Mouse (Mus musculus): ENCODE results near the gene Gm49403.

The Gm49403 gene

GRCm38 (mm10) chr19:8911810-8912209 is 28.1 kb downstream of the Gm49403 start:
- DNase-seq (ENCODE audit: low spot score): no peak

- no peak for DNase-seq (ENCODE audit: low spot score)
Observed at GRCm38 (mm10) chr19:8914212-8914611, 30.5 kb downstream of the Gm49403 start.

DNA sequence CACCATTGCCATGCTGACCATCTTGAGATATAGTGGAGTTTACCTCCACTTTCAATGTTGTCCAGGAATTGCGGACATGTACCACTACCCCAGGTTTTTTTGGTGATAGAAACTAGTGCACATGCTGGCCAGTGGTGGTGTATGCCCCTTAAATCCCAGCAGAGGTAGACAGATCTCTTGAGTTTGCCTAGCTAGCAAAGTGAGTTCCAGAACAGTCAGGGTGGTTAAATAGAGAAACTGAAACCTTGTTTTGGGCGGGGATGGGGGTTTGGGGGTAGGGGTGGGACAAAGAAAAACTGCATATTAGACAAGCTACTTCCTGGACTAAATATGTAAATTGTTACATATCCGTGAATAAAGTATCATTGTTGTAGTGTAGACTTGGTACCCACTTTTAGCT is 35.3 kb downstream of the Gm49403 start:
- DNase-seq (ENCODE audit: low spot score): no peak

DNA sequence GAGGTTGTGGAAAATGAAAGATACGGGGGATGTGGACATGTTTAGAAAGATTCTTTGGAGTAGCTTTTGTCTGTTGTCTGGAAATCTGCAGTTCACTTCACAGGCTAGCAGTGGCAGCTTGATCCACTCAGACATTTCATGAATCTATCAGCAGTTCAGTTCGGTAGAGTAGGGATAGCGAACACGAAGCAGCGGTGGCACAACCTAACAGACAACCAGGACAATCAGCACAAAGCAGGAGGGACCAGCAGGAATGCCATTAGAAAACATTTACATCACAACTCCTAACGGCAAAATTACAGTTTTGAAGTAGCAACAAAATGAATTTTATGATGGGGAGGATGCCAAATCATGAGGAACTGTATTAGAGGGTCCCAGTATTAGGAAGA is 35.9 kb downstream of the Gm49403 start:
- DNase-seq (ENCODE audit: low spot score): no peak

DNA sequence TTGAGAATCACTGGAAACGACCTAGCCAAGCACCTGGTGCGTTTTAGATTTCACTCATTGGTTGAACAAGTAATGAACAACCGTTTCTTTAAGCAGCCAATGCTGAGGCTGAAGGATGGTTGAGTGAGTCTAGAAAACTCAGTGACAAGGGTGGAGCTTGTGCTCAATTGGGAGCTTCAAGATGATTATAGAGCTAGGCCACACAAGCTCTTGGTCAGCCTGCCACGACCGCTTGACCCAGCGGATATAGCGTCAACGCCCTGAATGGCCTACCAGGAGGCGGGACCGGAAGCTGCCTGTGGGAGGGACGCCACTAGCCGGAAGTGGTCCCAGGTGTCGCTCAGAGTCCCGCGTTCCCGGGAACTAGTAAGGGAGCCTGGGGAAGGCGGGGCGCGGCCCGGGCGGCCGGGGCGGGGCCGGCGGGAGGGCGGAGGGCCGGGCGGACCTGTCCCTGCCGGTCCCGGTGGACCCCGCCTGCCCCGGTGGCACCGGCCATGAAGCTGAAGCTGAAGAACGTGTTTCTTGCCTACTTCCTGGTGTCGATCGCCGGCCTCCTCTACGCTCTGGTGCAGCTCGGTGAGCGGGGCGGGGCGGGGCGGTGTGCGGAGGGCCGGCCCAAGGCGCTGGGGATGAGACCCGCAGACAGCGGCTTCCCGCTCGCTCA is 36.5 kb downstream of the Gm49403 start, which contains the start of gene B3gat3:
B3gat3 (plus strand) TSS at position 302 of the 664 bp plus-strand sequence.
- DNase-seq (ENCODE audit: low spot score): peak; percentile 93

DNA sequence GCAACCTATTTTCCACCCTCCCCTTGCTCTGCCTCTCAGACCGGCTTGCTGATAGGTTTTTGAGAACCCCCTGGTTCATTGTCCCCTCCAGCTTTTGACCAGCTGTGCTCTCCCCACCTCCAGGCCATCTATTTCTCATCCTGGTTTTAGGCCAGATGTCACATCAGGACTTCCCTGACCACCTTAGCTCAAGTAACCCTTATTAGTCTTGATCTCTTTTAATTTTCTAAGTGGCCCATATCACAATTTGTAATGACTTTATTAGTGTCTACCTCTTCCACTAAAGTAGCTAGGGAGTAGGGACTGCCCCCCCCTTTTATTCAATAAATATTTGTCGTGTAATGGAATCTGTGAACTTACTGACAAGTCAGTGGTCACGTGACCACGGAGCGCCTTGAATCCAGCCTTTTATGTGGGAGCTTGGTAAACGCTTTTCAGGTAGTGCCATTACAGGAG is 37.1 kb downstream of the Gm49403 start:
- peak; percentile 45 for DNase-seq (ENCODE audit: low spot score)

GRCm38 (mm10) chr19:8921741-8922140 is 38.0 kb downstream of the Gm49403 start:
- no peak for DNase-seq (ENCODE audit: low spot score)

DNA sequence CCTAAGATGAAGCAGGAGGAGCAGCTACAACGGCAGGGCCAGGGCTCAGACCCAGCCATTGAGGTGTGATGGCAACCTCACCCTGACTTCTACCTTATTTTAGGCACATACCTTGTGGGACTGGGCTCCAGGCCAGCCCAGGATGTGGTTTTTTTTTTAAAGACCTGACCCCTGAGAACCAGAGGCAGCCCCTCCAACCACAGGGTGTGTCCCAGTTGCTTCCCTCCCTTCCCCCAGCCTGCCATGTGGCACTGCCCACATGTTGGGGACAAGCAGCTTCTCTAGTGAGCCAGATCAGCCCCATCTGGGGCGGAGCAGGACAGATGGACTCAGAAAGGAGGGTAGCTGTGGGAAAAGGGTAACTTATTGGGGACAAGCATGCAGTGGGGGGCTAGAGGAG is 43.0 kb downstream of the Gm49403 start:
- DNase-seq (ENCODE audit: low spot score): no peak

- no peak for DNase-seq (ENCODE audit: low spot score)
Observed at GRCm38 (mm10) chr19:8927891-8928525, 44.3 kb downstream of the Gm49403 start.

DNA sequence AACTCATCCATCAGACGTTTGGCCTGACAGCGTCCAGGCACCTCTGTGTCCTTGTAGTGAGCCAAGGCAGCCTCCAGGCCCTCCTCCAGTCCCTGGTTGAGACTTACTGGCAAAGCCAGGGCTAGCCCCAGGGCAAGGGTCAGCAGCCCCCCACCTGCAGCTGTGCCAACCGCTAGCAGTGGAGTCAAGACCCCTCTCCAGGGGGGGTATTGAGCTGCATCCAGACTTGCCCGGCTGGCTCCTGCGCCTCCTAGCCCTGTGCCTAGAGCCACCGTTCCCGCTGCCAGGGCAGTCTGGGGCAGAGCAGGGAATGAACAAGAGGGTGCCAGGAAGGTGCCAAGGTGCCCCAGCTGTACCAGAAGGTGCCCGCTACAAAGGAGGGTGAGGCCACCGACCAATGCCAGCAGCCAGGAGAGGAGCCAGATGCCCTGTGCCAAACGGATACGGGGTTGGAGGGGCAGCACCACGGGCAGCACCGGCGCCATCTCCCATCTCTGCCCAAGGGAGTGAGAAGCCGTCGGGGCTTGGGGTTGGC is 45.0 kb downstream of the Gm49403 start:
- peak; percentile 22 for DNase-seq (ENCODE audit: low spot score)

DNA sequence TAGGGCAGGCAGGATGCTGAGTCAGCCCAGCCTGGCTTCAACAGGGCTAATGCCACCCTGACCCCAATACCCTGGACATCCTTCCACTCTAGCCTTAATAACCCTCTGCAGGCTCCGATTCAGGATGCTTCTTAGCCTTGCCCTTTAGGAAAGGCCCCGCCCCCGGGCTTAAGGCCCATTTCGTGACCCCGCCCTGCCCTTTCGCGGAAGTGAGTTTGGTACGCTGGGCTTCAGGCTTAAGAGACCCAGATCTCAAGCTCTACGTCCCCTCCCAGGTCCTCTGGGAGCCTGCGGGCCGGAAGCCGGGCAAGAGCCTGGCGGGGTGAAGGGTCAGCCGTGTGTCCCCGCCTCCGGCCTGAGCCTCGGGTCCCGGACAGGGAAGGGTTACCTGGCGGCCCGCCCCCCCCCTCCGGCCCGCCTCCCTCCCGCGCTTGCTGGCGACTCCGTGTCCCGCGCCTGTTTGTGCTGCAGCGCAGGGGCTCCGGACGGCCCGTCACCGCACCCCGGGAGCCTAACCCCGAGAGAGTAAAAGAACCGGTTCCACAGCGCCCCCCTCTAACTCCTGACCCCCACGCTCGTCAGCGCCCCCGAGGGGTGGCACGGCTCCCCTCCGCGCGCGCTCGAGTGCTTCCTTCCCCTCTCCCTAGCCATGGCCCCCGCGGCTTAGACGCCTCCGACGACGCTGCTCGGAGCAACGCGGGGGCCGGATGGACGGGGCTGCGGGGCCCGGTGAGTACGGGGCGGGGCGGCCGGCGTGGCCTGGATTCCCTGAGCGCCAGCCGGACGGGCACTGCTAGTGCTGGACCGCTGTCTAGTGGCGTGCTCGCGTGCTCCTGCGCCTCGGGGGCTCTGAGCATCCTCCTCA is 45.7 kb downstream of the Gm49403 start, which contains the start of the genes Rom1 and Eml3:
Rom1 (minus strand) TSS at position 133 of the 865 bp plus-strand sequence.
Eml3 (plus strand) TSS at position 329 of the 865 bp plus-strand sequence.
- DNase-seq (ENCODE audit: low spot score): peak; percentile 86

GRCm38 (mm10) chr19:8930117-8930516 is 46.4 kb downstream of the Gm49403 start:
- DNase-seq (ENCODE audit: low spot score): no peak

- no peak for DNase-seq (ENCODE audit: low spot score)
Observed at GRCm38 (mm10) chr19:8930771-8931170, 47.0 kb downstream of the Gm49403 start.

DNA sequence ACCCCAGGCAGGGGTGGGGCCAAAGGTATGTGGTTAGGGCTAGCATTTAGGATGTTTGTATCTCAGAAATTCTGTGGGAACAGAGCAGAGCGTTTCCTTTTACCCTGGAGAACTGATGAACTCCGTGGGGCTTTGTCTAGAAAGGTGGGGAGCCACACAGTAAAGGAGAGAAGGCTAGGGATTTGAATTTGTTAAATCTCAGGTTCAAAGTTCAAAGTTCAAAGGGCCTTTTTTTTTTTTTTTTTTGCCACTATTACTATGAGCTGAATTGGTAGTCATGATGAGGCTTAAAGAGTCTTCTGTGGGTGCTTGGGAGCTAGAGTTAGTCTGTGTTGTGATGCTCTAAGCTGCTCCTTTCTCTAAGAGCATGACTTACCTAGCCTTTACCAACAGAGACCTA is 53.0 kb downstream of the Gm49403 start:
- no peak for DNase-seq (ENCODE audit: low spot score)
